Mouse (Mus musculus): Measurements from ENCODE around the gene Lgals2.

DNA sequence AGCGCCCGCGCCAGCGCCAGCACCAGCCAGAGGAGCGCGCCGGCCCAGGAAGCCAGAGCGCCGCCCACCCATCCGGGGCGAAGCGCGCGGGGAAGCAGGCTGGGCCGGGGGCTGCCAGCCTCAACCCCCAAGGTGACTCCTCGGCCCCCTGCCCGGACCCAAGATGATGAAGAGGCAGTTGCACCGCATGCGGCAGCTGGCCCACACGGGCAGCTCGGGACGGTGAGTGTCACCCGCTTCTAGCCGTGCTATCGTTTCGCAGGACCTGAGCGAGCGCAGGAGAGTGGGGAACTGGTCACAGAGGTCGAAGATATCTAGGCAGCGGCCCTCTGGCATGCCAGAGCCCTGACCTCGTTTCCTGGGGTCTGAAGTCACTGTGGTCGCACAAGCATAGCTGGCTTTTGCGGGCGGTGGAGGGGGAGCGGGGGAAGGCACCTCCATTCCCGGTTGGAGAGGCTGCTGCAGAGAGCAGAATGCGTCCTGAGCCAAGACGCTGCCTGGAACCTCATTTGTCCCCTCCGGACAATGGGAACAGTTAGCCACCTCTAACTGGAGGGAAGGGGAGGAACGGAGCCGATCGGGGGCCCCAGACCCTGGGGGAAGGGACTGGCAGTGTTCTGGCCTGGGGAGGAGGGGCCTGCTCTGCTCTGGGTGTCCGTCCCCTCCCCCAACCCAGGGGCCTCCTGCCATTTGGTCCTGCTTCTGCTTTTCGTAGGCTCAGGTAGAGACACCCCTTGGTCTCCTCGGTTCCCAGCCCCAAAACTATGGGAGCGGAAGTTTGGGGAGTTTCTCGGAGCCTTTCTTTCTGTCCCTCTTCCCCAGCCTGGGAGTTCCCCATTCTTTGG lies 44.6 kb upstream of the Lgals2 start, which contains the start of gene Sh3bp1:
- TF ChIP-seq CTCF (IDR thresholded peaks at IDR 0.05; ENCODE audit: low read depth, low read length) (no peak), GATA1 (IDR thresholded peaks at IDR 0.05; ENCODE audit: borderline replicate concordance, low read length) (no peak), GATA2 (IDR thresholded peaks at IDR 0.05; ENCODE audit: borderline replicate concordance, low read depth, low read length) (no peak), TAL1 (conservative IDR thresholded peaks at IDR 0.05; ENCODE audit: low read depth, low read length) (no peak), POLR2AphosphoS5 (IDR thresholded peaks at IDR 0.05; ENCODE audit: insufficient replicate concordance, low read depth, low read length) (no peak)

Data from G1E (cell line).